Mouse (Mus musculus): ENCODE measurements around the gene Lepr. TPM values are rescaled to one million over a fixed set of nuclear protein-coding genes. Genes with fewer than 3 reads are reported as not detected.
A peak's percentile ranks its signal among the peaks of the same experiment; 100 is the strongest.

Gene Lepr
- total RNA-seq (2017) = 1.2 TPM in 1 of 2 replicates, not detected in the other

GRCm38 (mm10) chr4:101717367-101718121 is at the start of gene Lepr:
Gene Lepr (plus strand): TSS chr4:101717404.
- no peak for ATAC-seq (replicated peaks in 1 of 2; ENCODE audit: insufficient read depth in 1 of 2, low FRiP score in 2 of 2, low TSS enrichment in 1 of 2, low read depth in 1 of 2, poor library complexity in 2 of 2, severe bottlenecking in 2 of 2)

GRCm38 (mm10) chr4:101669161-101669560 is 48.0 kb upstream of the Lepr start:
- ATAC-seq (replicated peaks in 1 of 2; ENCODE audit: insufficient read depth in 1 of 2, low FRiP score in 2 of 2, low TSS enrichment in 1 of 2, low read depth in 1 of 2, poor library complexity in 2 of 2, severe bottlenecking in 2 of 2) = no peak

- no peak for ATAC-seq (replicated peaks in 1 of 2; ENCODE audit: insufficient read depth in 1 of 2, low FRiP score in 2 of 2, low TSS enrichment in 1 of 2, low read depth in 1 of 2, poor library complexity in 2 of 2, severe bottlenecking in 2 of 2)
Observed at GRCm38 (mm10) chr4:101669811-101670210, 47.4 kb upstream of the Lepr start.

GRCm38 (mm10) chr4:101674790-101675189 is 42.4 kb upstream of the Lepr start:
- no peak for ATAC-seq (replicated peaks in 1 of 2; ENCODE audit: insufficient read depth in 1 of 2, low FRiP score in 2 of 2, low TSS enrichment in 1 of 2, low read depth in 1 of 2, poor library complexity in 2 of 2, severe bottlenecking in 2 of 2)

GRCm38 (mm10) chr4:101675726-101676125 is 41.5 kb upstream of the Lepr start:
- no peak for ATAC-seq (replicated peaks in 1 of 2; ENCODE audit: insufficient read depth in 1 of 2, low FRiP score in 2 of 2, low TSS enrichment in 1 of 2, low read depth in 1 of 2, poor library complexity in 2 of 2, severe bottlenecking in 2 of 2)

- ATAC-seq (replicated peaks in 1 of 2; ENCODE audit: insufficient read depth in 1 of 2, low FRiP score in 2 of 2, low TSS enrichment in 1 of 2, low read depth in 1 of 2, poor library complexity in 2 of 2, severe bottlenecking in 2 of 2) = no peak
Observed at GRCm38 (mm10) chr4:101682620-101683019, 34.6 kb upstream of the Lepr start.

GRCm38 (mm10) chr4:101683086-101683485 is 34.1 kb upstream of the Lepr start:
- no peak for ATAC-seq (replicated peaks in 1 of 2; ENCODE audit: insufficient read depth in 1 of 2, low FRiP score in 2 of 2, low TSS enrichment in 1 of 2, low read depth in 1 of 2, poor library complexity in 2 of 2, severe bottlenecking in 2 of 2)

GRCm38 (mm10) chr4:101684821-101685220 is 32.4 kb upstream of the Lepr start:
- no peak for ATAC-seq (replicated peaks in 1 of 2; ENCODE audit: insufficient read depth in 1 of 2, low FRiP score in 2 of 2, low TSS enrichment in 1 of 2, low read depth in 1 of 2, poor library complexity in 2 of 2, severe bottlenecking in 2 of 2)

GRCm38 (mm10) chr4:101686227-101686810 is 30.9 kb upstream of the Lepr start:
- peak; percentile 39 to 94; a peak in 3 of 4 replicates for ATAC-seq (replicated peaks in 1 of 2; ENCODE audit: insufficient read depth in 1 of 2, low FRiP score in 2 of 2, low TSS enrichment in 1 of 2, low read depth in 1 of 2, poor library complexity in 2 of 2, severe bottlenecking in 2 of 2)

GRCm38 (mm10) chr4:101689241-101689640 is 28.0 kb upstream of the Lepr start:
- ATAC-seq (replicated peaks in 1 of 2; ENCODE audit: insufficient read depth in 1 of 2, low FRiP score in 2 of 2, low TSS enrichment in 1 of 2, low read depth in 1 of 2, poor library complexity in 2 of 2, severe bottlenecking in 2 of 2) = no peak

GRCm38 (mm10) chr4:101689645-101690044 is 27.6 kb upstream of the Lepr start:
- no peak for ATAC-seq (replicated peaks in 1 of 2; ENCODE audit: insufficient read depth in 1 of 2, low FRiP score in 2 of 2, low TSS enrichment in 1 of 2, low read depth in 1 of 2, poor library complexity in 2 of 2, severe bottlenecking in 2 of 2)

- no peak for ATAC-seq (replicated peaks in 1 of 2; ENCODE audit: insufficient read depth in 1 of 2, low FRiP score in 2 of 2, low TSS enrichment in 1 of 2, low read depth in 1 of 2, poor library complexity in 2 of 2, severe bottlenecking in 2 of 2)
Observed at GRCm38 (mm10) chr4:101692892-101693291, 24.3 kb upstream of the Lepr start.

- ATAC-seq (replicated peaks in 1 of 2; ENCODE audit: insufficient read depth in 1 of 2, low FRiP score in 2 of 2, low TSS enrichment in 1 of 2, low read depth in 1 of 2, poor library complexity in 2 of 2, severe bottlenecking in 2 of 2) = no peak
Observed at GRCm38 (mm10) chr4:101694529-101694928, 22.7 kb upstream of the Lepr start.

GRCm38 (mm10) chr4:101697236-101697635 is 20.0 kb upstream of the Lepr start:
- no peak for ATAC-seq (replicated peaks in 1 of 2; ENCODE audit: insufficient read depth in 1 of 2, low FRiP score in 2 of 2, low TSS enrichment in 1 of 2, low read depth in 1 of 2, poor library complexity in 2 of 2, severe bottlenecking in 2 of 2)

- ATAC-seq (replicated peaks in 1 of 2; ENCODE audit: insufficient read depth in 1 of 2, low FRiP score in 2 of 2, low TSS enrichment in 1 of 2, low read depth in 1 of 2, poor library complexity in 2 of 2, severe bottlenecking in 2 of 2) = no peak
Observed at GRCm38 (mm10) chr4:101699423-101699822, 17.8 kb upstream of the Lepr start.

- ATAC-seq (replicated peaks in 1 of 2; ENCODE audit: insufficient read depth in 1 of 2, low FRiP score in 2 of 2, low TSS enrichment in 1 of 2, low read depth in 1 of 2, poor library complexity in 2 of 2, severe bottlenecking in 2 of 2) = no peak
Observed at GRCm38 (mm10) chr4:101700892-101701640, 16.1 kb upstream of the Lepr start.

GRCm38 (mm10) chr4:101705325-101705724 is 11.9 kb upstream of the Lepr start:
- ATAC-seq (replicated peaks in 1 of 2; ENCODE audit: insufficient read depth in 1 of 2, low FRiP score in 2 of 2, low TSS enrichment in 1 of 2, low read depth in 1 of 2, poor library complexity in 2 of 2, severe bottlenecking in 2 of 2) = no peak

GRCm38 (mm10) chr4:101707234-101707633 is 10.0 kb upstream of the Lepr start:
- ATAC-seq (replicated peaks in 1 of 2; ENCODE audit: insufficient read depth in 1 of 2, low FRiP score in 2 of 2, low TSS enrichment in 1 of 2, low read depth in 1 of 2, poor library complexity in 2 of 2, severe bottlenecking in 2 of 2) = no peak

Measured in hematopoietic stem cell, adult 5-6 weeks (primary cell).